Mouse (Mus musculus): Measurements from ENCODE around the gene Prrt3. TPM values are rescaled to one million over a fixed set of nuclear protein-coding genes. Genes with fewer than 3 reads are reported as not detected.

The Prrt3 gene
- not detected for polyA plus RNA-seq (2017; shearing (Covaris generic))

DNA sequence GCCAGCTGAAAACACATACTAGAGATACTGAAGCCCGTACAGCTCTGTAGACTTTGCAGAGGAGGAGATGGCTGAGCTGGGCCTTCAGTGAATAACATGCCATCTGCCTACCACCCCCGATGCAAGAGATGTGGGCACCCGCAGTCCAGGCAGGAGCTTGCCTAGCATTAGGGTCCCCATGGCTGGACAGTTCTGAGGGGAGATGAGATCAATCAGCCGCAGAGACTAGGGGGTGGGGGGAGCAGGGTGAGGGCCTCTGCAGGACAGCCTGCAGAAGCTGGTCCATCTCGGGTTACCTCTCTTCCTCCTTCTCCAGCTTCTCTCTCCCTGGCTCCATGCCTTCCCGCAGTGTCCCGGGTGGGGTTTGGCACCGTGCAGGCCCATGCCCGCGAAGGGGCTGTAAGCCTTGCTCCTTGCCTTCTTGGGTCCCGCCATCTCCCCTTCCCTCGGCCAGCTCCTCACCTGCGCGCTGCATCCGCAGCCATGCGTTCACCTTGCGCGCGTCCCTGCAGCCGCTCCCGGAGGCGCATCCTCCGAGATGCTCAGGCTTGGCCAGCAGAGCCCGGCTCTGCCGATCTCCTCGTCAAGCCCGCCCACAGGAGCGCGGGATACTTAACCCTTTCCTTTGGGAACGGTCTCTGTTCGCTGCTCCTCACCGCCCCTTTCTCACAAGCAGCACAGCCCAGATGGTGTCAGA is at the start of gene Prrt3:
Gene Prrt3 (minus strand): TSS at position 544 of the 697 bp plus-strand sequence.
- ATAC-seq = no peak

DNA sequence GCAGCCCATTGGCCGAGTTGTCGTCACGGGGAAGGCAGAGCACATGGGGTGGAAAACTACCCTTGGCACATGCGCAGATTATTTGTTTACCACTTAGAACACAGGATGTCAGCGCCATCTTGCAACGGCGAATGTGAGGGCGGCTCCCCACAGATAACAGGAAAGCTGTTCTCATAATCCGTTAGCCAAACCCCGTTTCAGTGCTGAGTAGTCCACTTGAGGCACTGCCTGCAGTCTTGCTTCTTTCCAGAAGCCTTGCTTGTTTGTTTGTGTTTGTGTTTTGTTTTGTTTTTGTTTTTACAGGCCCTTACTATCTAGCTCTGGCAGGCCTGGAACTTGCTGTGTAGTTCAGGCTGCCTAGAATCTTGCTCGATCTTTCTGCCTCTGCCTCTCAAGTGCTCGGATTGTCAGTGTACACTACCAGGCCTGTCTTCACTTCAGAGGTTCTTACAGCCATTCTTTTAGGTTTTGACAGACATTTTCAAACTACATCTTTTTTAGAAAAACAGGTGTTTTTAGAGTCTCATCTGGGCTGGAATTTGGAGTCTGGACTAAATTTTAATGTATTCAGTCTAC is 42.3 kb upstream of the Prrt3 start:
- ATAC-seq = no peak

DNA sequence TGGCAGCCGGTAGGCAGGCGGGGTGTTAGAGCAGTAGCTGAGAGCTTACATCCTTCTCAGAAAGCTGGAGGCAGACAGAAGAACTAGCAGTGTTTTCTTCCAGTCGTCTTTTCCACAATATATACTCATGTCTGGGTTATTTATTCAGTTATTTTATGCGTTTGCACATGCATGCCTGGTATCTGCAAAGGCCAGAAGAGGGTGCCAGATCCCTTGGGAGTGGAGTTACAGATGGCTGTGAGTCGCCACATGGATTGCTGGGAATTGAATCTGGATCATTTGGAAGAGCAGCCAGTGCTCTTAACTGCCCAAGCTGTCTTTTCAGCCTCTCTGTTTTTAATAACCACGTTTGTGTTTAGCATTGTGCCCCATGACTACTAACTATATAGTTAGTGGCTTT is 39.9 kb upstream of the Prrt3 start:
- no peak for ATAC-seq

GRCm38 (mm10) chr6:113534886-113535285 is 33.2 kb upstream of the Prrt3 start:
- ATAC-seq = no peak

DNA sequence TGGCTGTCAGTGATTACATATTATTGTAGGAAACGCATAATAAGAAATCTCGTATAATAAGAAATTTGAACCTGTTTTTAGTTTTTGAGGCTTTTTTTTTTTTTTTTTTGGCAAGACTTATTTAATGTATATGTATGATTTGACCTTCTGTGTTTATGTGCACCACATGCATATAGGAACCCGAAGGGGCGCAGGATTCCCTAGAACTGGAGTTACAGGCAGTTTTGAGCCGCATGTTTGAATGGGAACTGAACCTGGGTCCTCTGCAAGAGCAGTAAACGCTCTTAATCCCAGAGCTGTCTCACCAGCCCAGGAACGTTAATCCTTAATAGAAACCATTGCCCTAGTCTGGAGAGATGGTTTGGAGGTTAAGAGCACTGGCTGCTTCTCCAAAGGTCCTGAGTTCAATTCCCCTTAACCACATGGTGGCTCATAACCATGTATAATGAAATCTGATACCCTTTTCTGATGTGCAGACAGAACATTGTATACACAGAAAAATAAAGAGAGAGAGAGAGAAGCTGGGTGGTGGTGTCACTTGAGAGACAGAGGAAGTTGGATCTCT is 30.2 kb upstream of the Prrt3 start:
- no peak for ATAC-seq

GRCm38 (mm10) chr6:113530932-113531839 is 29.5 kb upstream of the Prrt3 start, which contains the start of the genes Emc3 and Fancd2:
Emc3 (minus strand) TSS chr6:113531652.
Fancd2 (plus strand) TSS chr6:113531682.
- ATAC-seq = peak; percentile 93

DNA sequence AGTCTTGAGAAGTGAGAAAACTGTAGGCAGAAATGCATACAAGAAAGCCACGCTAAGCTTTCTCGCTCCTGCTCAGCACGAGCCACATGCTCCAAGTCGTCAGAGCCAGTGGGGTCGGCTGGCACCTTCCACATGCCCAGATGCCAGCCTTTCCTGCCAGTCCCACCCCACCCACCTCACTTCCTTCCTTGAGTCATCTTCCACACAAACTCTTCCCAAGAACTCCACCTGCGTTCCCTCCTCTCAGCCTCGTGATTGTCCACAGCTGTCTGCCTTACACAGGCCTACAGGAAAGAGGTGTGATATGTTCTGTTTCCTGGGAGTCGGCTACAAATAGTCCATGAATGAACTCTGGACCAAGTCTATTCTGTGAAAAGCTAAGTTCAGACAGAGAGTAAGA is 21.7 kb upstream of the Prrt3 start:
- no peak for ATAC-seq

- no peak for ATAC-seq
These were observed 20.6 kb upstream of the Prrt3 start for GRCm38 (mm10) chr6:113522310-113522709.

GRCm38 (mm10) chr6:113517434-113518080 is 15.8 kb upstream of the Prrt3 start:
- ATAC-seq = no peak

- ATAC-seq = no peak
These were observed 12.9 kb upstream of the Prrt3 start for GRCm38 (mm10) chr6:113514600-113514999.

- no peak for ATAC-seq
These were observed 12.2 kb upstream of the Prrt3 start for GRCm38 (mm10) chr6:113513944-113514343.

GRCm38 (mm10) chr6:113508947-113509280 is 7.2 kb upstream of the Prrt3 start:
- no peak for ATAC-seq

GRCm38 (mm10) chr6:113508272-113508946 is 6.7 kb upstream of the Prrt3 start:
- no peak for ATAC-seq

DNA sequence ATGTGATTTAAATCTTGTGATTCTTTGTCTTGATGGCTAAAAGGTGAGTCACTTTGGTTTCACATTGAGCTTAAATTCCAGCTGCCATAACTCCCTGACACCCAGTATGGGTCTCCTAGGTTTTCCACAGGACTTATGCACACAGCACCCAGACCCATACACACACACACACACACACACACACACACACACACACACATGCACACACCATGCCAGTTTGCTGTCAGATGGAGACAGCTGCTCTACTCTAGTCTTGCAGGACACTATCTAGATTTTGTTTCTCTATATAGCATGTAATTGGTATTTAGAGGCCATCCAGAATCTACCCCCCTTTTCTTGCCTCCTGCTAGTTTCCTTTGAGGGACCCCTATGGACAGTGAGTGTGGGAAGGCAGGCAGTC is 5.4 kb upstream of the Prrt3 start:
- no peak for ATAC-seq

- ATAC-seq = no peak
These were observed 4.0 kb upstream of the Prrt3 start for GRCm38 (mm10) chr6:113505689-113506088.

DNA sequence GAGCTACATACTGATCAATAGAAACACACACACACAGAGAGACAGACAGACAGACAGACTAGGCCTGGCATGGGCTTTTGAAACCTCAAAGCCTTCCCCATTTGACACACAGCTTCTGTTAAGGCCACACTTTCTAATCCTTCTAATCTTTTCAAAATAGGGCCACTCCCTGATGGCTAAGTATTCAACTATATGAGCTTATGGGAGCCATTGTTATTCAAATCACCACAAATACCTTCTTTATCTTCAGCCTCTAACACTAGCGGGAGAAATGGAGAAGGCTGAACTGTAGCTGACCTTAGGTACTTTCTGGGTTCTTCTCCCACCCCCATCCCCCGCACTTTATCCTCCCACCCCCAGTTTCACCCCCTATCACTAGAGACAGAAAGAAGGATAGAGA is 1.1 kb upstream of the Prrt3 start:
- no peak for ATAC-seq

GRCm38 (mm10) chr6:113499346-113499745 is 2.4 kb downstream of the Prrt3 start:
- ATAC-seq = no peak

DNA sequence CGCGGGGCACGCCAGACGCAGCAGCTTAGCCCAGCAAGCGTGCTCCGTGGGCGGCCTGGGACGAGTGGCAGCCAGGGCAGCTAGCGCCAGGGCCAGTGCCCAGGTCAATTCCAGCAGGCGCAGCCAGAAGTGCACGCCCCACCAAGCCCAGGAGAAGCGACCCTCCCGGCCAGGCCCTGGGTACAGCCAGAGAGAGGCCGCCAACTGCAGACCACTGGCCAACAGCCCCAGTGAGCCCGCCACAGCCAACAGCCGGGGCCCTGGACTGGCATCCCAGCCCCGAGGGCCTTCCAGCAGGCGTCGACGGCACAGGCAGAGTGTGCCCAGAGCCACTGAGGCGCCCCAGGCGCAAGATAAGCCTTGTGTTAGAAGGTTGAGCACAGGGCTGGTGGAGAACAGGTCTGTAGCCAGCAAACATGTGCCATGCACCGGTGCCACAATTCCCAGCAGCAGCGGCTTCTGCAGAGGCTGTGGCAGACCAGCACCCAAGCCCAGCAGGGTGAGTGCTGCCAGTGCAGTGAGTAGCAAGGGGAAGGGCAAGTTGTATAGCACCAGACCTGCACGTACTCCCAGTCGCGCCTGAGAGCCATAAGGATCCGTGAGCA is 6.6 kb downstream of the Prrt3 start:
- no peak for ATAC-seq

DNA sequence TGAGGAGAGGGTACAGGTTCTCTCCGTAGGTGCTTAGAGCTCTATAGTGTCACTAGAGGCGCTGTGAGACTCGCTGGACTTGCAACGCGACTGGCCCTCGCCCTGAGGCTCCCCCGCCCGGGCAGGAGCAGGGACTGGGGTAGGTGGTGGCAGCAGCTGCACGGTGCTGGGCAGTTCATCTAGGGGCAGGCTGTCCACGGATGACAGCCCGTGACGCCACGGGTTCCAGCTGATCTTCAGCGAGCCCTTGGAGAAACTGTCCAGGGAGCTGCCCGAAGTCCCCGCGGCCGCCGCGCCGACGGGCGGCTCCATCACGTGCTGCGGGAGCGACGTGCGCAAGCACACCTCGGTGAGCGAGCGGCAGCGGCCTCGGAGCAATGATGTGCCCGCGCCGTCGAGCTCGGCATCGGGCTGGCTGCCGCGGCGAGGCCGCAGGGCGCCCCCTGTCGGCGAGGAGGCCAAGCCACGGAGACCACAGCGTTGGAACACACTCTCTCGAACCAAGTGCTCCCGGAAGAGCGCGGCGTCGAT is 7.4 kb downstream of the Prrt3 start:
- ATAC-seq = peak; percentile 87

- ATAC-seq = no peak
These were observed 9.4 kb downstream of the Prrt3 start for GRCm38 (mm10) chr6:113492101-113492864.

DNA sequence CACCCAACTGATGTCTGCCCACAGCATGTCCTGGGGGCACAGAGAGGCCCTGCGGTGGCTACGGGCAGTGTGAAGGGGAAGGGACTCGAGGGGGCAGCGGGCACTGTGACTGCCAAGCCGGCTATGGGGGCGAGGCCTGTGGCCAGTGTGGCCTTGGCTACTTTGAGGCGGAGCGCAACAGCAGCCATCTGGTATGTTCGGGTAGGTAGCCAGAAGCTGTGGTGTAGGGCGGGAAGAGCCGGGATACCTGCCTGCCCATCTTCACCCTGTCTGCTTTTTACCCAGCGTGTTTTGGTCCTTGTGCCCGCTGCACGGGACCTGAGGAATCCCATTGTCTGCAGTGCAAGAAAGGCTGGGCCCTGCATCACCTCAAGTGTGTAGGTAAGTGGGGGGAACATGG is 12.3 kb downstream of the Prrt3 start:
- ATAC-seq = no peak
